ENCODE assay signal across 8 mouse cellular contexts in genomic region chr7:28014445-28014810, GRCm38 (mm10). TPM values are rescaled to one million over a fixed set of nuclear protein-coding genes. Genes with fewer than 3 reads are reported as not detected.
A peak's percentile ranks its signal among the peaks of the same experiment; 100 is the strongest.
DNase-seq lines count a peak whose midpoint lies in the region; ATAC-seq lines count a peak whose summit lies in the region.

No protein-coding gene starts in this region.

- peak overlapping the region; percentile 32; the same call in 1 of the 2 replicates for H3K27ac ChIP-seq in lung, embryonic 15.5 days
- H3K27ac ChIP-seq in embryonic facial prominence, embryonic 14.5 days (replicated peaks; ENCODE audit: low read depth, low read length) = 0 out of 2 replicates have a peak overlapping the region, but pooled peaks have one; percentile 42
- H3K27ac ChIP-seq in intestine, embryonic 16.5 days (ENCODE audit: low read length) = no peak overlapping the region
- H3K27ac ChIP-seq in neural tube, embryonic 15.5 days (replicated peaks) = peak overlapping the region; percentile 63

- no peak for DNase-seq in lung, adult 18-20 months
- DNase-seq in embryonic facial prominence, embryonic 14.5 days (ENCODE audit: low spot score) = peak; percentile 4
- DNase-seq in ovary, postnatal 10 days (ENCODE audit: low spot score) = no peak
- DNase-seq in gastrocnemius, postnatal 25 days = no peak
- no peak for DNase-seq in cerebellum, postnatal 10 days

- peak overlapping the region; percentile 87 for H3K4me2 ChIP-seq in lung, embryonic 15.5 days
- peak overlapping the region; percentile 79 for H3K4me2 ChIP-seq in embryonic facial prominence, embryonic 14.5 days (ENCODE audit: low read depth, low read length)
- H3K4me2 ChIP-seq in intestine, embryonic 16.5 days (ENCODE audit: low read depth, low read length) = peak overlapping the region; percentile 78
- H3K4me2 ChIP-seq in neural tube, embryonic 15.5 days = peak overlapping the region; percentile 75

- no peak; the same call in 1 of the 2 replicates for ATAC-seq in lung, embryonic 15.5 days (ENCODE audit: borderline replicate concordance, extremely low read depth, low FRiP score, low TSS enrichment)
- peak; percentile 53 for ATAC-seq in embryonic facial prominence, embryonic 14.5 days (ENCODE audit: low read depth)
- peak; percentile 42 for ATAC-seq in intestine, embryonic 16.5 days
- ATAC-seq in neural tube, embryonic 15.5 days (ENCODE audit: low FRiP score) = peak; percentile 18; the same call in 1 of the 2 replicates

- H3K27me3 ChIP-seq in lung, embryonic 15.5 days = no peaks in the 10 kb centered on the region
- no peaks in the 10 kb centered on the region for H3K27me3 ChIP-seq in embryonic facial prominence, embryonic 14.5 days (replicated peaks; ENCODE audit: control insufficient read depth, insufficient read depth, low read length)
- no peaks in the 10 kb centered on the region for H3K27me3 ChIP-seq in intestine, embryonic 16.5 days (replicated peaks; ENCODE audit: control insufficient read depth, insufficient read depth, low read length)
- 0 out of 2 replicates have a peak, but pooled peaks cover 2% of the 10 kb centered on the region for H3K27me3 ChIP-seq in neural tube, embryonic 15.5 days (replicated peaks)

- peak overlapping the region; percentile 76 for H3K4me3 ChIP-seq in lung, embryonic 15.5 days
- H3K4me3 ChIP-seq in embryonic facial prominence, embryonic 14.5 days (ENCODE audit: low read depth, low read length) = peak overlapping the region; percentile 67
- H3K4me3 ChIP-seq in intestine, embryonic 16.5 days (ENCODE audit: low read length) = peak overlapping the region; percentile 64
- peak overlapping the region; percentile 53 for H3K4me3 ChIP-seq in neural tube, embryonic 15.5 days (replicated peaks)

- 23% methylated on average over 7 of the region's 7 CpGs for WGBS in lung, embryonic 15.5 days
- 22% methylated on average over 7 of the region's 7 CpGs for WGBS in embryonic facial prominence, embryonic 14.5 days
- WGBS in intestine, embryonic 16.5 days = 21% methylated on average over 7 of the region's 7 CpGs
- 22% methylated on average over 7 of the region's 7 CpGs for whole genome bisulfite sequencing in neural tube, embryonic 15.5 days

- peaks cover 9% of the 10 kb centered on the region for H3K4me1 ChIP-seq in lung, embryonic 15.5 days
- no peaks in the 10 kb centered on the region for H3K4me1 ChIP-seq in embryonic facial prominence, embryonic 14.5 days (ENCODE audit: control insufficient read depth, insufficient read depth, low read length)
- 0 out of 2 replicates have a peak, but pooled peaks cover 2% of the 10 kb centered on the region for H3K4me1 ChIP-seq in intestine, embryonic 16.5 days (ENCODE audit: control insufficient read depth, insufficient read depth, low read length)
- H3K4me1 ChIP-seq in neural tube, embryonic 15.5 days = peaks cover 11% of the 10 kb centered on the region

- H3K9ac ChIP-seq in lung, embryonic 15.5 days = peak overlapping the region; percentile 73
- peak overlapping the region; percentile 81 for H3K9ac ChIP-seq in embryonic facial prominence, embryonic 14.5 days (ENCODE audit: low read depth, low read length)
- H3K9ac ChIP-seq in intestine, embryonic 16.5 days (ENCODE audit: low read depth, low read length) = peak overlapping the region; percentile 76
- peak overlapping the region; percentile 56 for H3K9ac ChIP-seq in neural tube, embryonic 15.5 days (replicated peaks)

- 0 out of 2 replicates have a peak, but pooled peaks cover 6% of the 10 kb centered on the region for H3K9me3 ChIP-seq in lung, embryonic 15.5 days
- no peaks in the 10 kb centered on the region for H3K9me3 ChIP-seq in embryonic facial prominence, embryonic 14.5 days (ENCODE audit: control insufficient read depth, low read length)
- no peaks in the 10 kb centered on the region for H3K9me3 ChIP-seq in intestine, embryonic 16.5 days (ENCODE audit: control insufficient read depth, low read length)
- H3K9me3 ChIP-seq in neural tube, embryonic 15.5 days (replicated peaks) = no peaks in the 10 kb centered on the region

- no peaks in the 10 kb centered on the region for H3K36me3 ChIP-seq in lung, embryonic 15.5 days
- H3K36me3 ChIP-seq in embryonic facial prominence, embryonic 14.5 days (ENCODE audit: control insufficient read depth, insufficient read depth, low read length) = 0 out of 2 replicates have a peak, but pooled peaks cover 6% of the 10 kb centered on the region
- H3K36me3 ChIP-seq in intestine, embryonic 16.5 days (ENCODE audit: control insufficient read depth, insufficient read depth, low read length) = peaks cover 2% of the 10 kb centered on the region; the same call in 1 of the 2 replicates
- 0 out of 2 replicates have a peak, but pooled peaks cover 3% of the 10 kb centered on the region for H3K36me3 ChIP-seq in neural tube, embryonic 15.5 days

RNA-seq across cellular contexts. Expression of gene Zfp850, which starts 0.5 kb away (rescaled TPM):
- 4.0 and 4.8 TPM in 2 replicates for polyA plus RNA-seq in lung, embryonic 15.5 days (2015; fragmentation: Nextera tagmentation; extraction: Ambion mirVana)
- 4.6 and 4.9 TPM in 2 replicates for polyA plus RNA-seq in embryonic facial prominence, embryonic 14.5 days (2014; fragmentation: Nextera tagmentation; extraction: Ambion mirVana)
- 2.5 and 2.9 TPM in 2 replicates for polyA plus RNA-seq in intestine, embryonic 16.5 days (2015; fragmentation: Nextera tagmentation; extraction: Ambion mirVana)
- 4.5 and 5.1 TPM in 2 replicates for polyA plus RNA-seq in neural tube, embryonic 15.5 days (2015; fragmentation: Nextera tagmentation; extraction: Ambion mirVana)
- total RNA-seq in gastrocnemius, postnatal 25 days (2021) = under 1 TPM; 0.38 to 0.46 TPM

RNA-seq across cellular contexts. Expression of gene Zfp780b, which starts 35.5 kb away (rescaled TPM):
- polyA plus RNA-seq in lung, embryonic 15.5 days (2015; fragmentation: Nextera tagmentation; extraction: Ambion mirVana) = 18.6 and 20.9 TPM in 2 replicates
- 10.5 and 10.9 TPM in 2 replicates for polyA plus RNA-seq in embryonic facial prominence, embryonic 14.5 days (2014; fragmentation: Nextera tagmentation; extraction: Ambion mirVana)
- polyA plus RNA-seq in intestine, embryonic 16.5 days (2015; fragmentation: Nextera tagmentation; extraction: Ambion mirVana) = 11.6 and 13.6 TPM in 2 replicates
- 31.5 and 33.0 TPM in 2 replicates for polyA plus RNA-seq in neural tube, embryonic 15.5 days (2015; fragmentation: Nextera tagmentation; extraction: Ambion mirVana)
- 1 to 10 TPM; 6.3 to 7.2 TPM for total RNA-seq in gastrocnemius, postnatal 25 days (2021)

RNA-seq across cellular contexts. Expression of gene Psmc4, which starts 35.5 kb away (rescaled TPM):
- polyA plus RNA-seq in lung, embryonic 15.5 days (2015; fragmentation: Nextera tagmentation; extraction: Ambion mirVana) = 294 and 297 TPM in 2 replicates
- polyA plus RNA-seq in embryonic facial prominence, embryonic 14.5 days (2014; fragmentation: Nextera tagmentation; extraction: Ambion mirVana) = 247 and 269 TPM in 2 replicates
- 228 and 263 TPM in 2 replicates for polyA plus RNA-seq in intestine, embryonic 16.5 days (2015; fragmentation: Nextera tagmentation; extraction: Ambion mirVana)
- polyA plus RNA-seq in neural tube, embryonic 15.5 days (2015; fragmentation: Nextera tagmentation; extraction: Ambion mirVana) = 275 and 280 TPM in 2 replicates
- 100 to 1,000 TPM in 1 of 2 experiments, 10 to 100 TPM in 1; 99.0 to 104 TPM for total RNA-seq in gastrocnemius, postnatal 25 days (2021)

RNA-seq across cellular contexts. Expression of gene Fcgbp, which starts 56.6 kb away (rescaled TPM):
- polyA plus RNA-seq in lung, embryonic 15.5 days (2015; fragmentation: Nextera tagmentation; extraction: Ambion mirVana) = 1.2 TPM in 2 replicates
- 0.34 and 0.58 TPM in 2 replicates for polyA plus RNA-seq in embryonic facial prominence, embryonic 14.5 days (2014; fragmentation: Nextera tagmentation; extraction: Ambion mirVana)
- polyA plus RNA-seq in intestine, embryonic 16.5 days (2015; fragmentation: Nextera tagmentation; extraction: Ambion mirVana) = 169 and 217 TPM in 2 replicates
- polyA plus RNA-seq in neural tube, embryonic 15.5 days (2015; fragmentation: Nextera tagmentation; extraction: Ambion mirVana) = 0.75 and 3.0 TPM in 2 replicates
- total RNA-seq in gastrocnemius, postnatal 25 days (2021) = not detected
